Mouse (Mus musculus) midbrain, embryonic 11.5 days (tissue): Measurements from ENCODE around the gene Fancb. TPM values are rescaled to one million over a fixed set of nuclear protein-coding genes. Genes with fewer than 3 reads are reported as not detected.

Source experiments
- ATAC-seq: fragments of 200-750 bp; cut with Nextera tagmentation; 2 replicates; pipeline ENCODE4 v1.8.0; 2017; ENCODE audit warnings: moderate TSS enrichment, moderate library complexity; ENCODE audit not compliant: low FRiP score
- DNase-seq: peaks from one replicate; pipeline ENCODE4 v3.0.0; 2015; ENCODE audit warnings: low spot score; ENCODE audit errors: missing footprints
- H3K27ac ChIP-seq: fragments of 300-500 bp; sonication (generic); 2 replicates; pipeline ENCODE4 v1.5.1; 2014; ENCODE audit warnings: low read depth, low read length
- H3K27me3 ChIP-seq: fragments of 300-500 bp; sonication (generic); 2 replicates; pipeline ENCODE4 v1.6.1; 2014; ENCODE audit warnings: mild to moderate bottlenecking, low read length, moderate library complexity, mixed read lengths; ENCODE audit not compliant: control insufficient read depth, insufficient read depth
- H3K36me3 ChIP-seq: fragments of 300-500 bp; sonication (generic); 2 replicates; pipeline ENCODE4 v1.6.1; 2014; ENCODE audit warnings: mild to moderate bottlenecking, low read length, moderate library complexity, mixed read lengths; ENCODE audit not compliant: control insufficient read depth, insufficient read depth
- H3K4me1 ChIP-seq: fragments of 300-500 bp; sonication (generic); 2 replicates; pipeline ENCODE4 v1.6.1; 2014; ENCODE audit warnings: low read length; ENCODE audit not compliant: control insufficient read depth, insufficient read depth
- H3K4me2 ChIP-seq: fragments of 300-500 bp; sonication (generic); 2 replicates; pipeline ENCODE4 v1.6.1; 2014; ENCODE audit warnings: mild to moderate bottlenecking, moderate library complexity
- H3K4me3 ChIP-seq: fragments of 300-500 bp; sonication (generic); 2 replicates; pipeline ENCODE4 v1.5.1; 2014; ENCODE audit warnings: low read depth, low read length
- H3K9ac ChIP-seq: fragments of 300-500 bp; sonication (generic); 2 replicates; pipeline ENCODE4 v1.6.1; 2014; ENCODE audit warnings: low read length
- H3K9me3 ChIP-seq: fragments of 300-500 bp; sonication (generic); 2 replicates; pipeline ENCODE4 v1.6.1; 2016; ENCODE audit warnings: low read length; ENCODE audit not compliant: control insufficient read depth
- WGBS: fragments of 180-500 bp; shearing (Covaris S2); extraction: QIAGEN DNeasy Blood & Tissue Kit; methylation state at CpG from one replicate; pipeline ENCODE4 v1.1.7; 2014; 5-methylcytosine and 5-hydroxymethylcytosine counted together
- polyA plus RNA-seq: library from polyadenylated mRNA; unstranded; fragments of >200 nt; fragmentation: Nextera tagmentation; extraction: Ambion mirVana; gene quantifications from 2 replicates; pipeline ENCODE4 v1.2.1, GENCODE M21; 2014

Gene Fancb
- 9.2 and 11.7 TPM in 2 replicates for polyA plus RNA-seq

GRCm38 (mm10) chrX:164980193-164980775 is at the start of gene Fancb, which contains the start of gene Mospd2:
TSS of gene Fancb (plus strand) at chrX:164980592.
TSS of gene Mospd2 (minus strand) at chrX:164980375.
- H3K27me3 ChIP-seq: no peaks in the 10 kb centered on the region
- H3K27ac ChIP-seq: no peak within 1 kb of the TSS
- peak within 1 kb of the TSS; percentile 47 for H3K4me2 ChIP-seq
- peak within 1 kb of the TSS; percentile 50 for H3K4me3 ChIP-seq
- H3K4me1 ChIP-seq: no peaks in the 10 kb centered on the region
- WGBS: 22% methylated on average over 25 of the region's 26 CpGs
- peak; percentile 92 for DNase-seq
- no peaks in the 10 kb centered on the region for H3K36me3 ChIP-seq
- ATAC-seq: peak; percentile 100
- peak within 1 kb of the TSS; percentile 60 for H3K9ac ChIP-seq
- H3K9me3 ChIP-seq: no peaks in the 10 kb centered on the region

- no peak overlapping the region for H3K4me2 ChIP-seq
- no peaks in the 10 kb centered on the region for H3K4me1 ChIP-seq
- WGBS: 93% methylated on average over 5 of the region's 5 CpGs
- H3K27me3 ChIP-seq: no peaks in the 10 kb centered on the region
- no peak overlapping the region for H3K9ac ChIP-seq
- ATAC-seq: no peak
- DNase-seq: no peak
- H3K4me3 ChIP-seq: no peak overlapping the region
- no peak overlapping the region for H3K27ac ChIP-seq
- H3K9me3 ChIP-seq: no peaks in the 10 kb centered on the region
- H3K36me3 ChIP-seq: no peaks in the 10 kb centered on the region
These were observed 38.9 kb upstream of the Fancb start for GRCm38 (mm10) chrX:164941540-164941939.

- Histone ChIP-seq H3K4me2 (no peak overlapping the region), H3K4me3 (no peak overlapping the region), H3K9me3 (no peaks in the 10 kb centered on the region), H3K4me1 (no peaks in the 10 kb centered on the region), H3K27ac (no peak overlapping the region), H3K36me3 (no peaks in the 10 kb centered on the region), H3K9ac (no peak overlapping the region), H3K27me3 (no peaks in the 10 kb centered on the region)
- DNase-seq (no peak), ATAC-seq (no peak)
- 79% methylated on average over 11 of the region's 11 CpGs for WGBS
These were observed 28.4 kb upstream of the Fancb start for GRCm38 (mm10) chrX:164951858-164952576.

GRCm38 (mm10) chrX:164952601-164953375 is 27.6 kb upstream of the Fancb start:
- no peaks in the 10 kb centered on the region for H3K36me3 ChIP-seq
- H3K4me1 ChIP-seq: no peaks in the 10 kb centered on the region
- 83% methylated on average over 5 of the region's 5 CpGs for WGBS
- ATAC-seq: no peak
- H3K9me3 ChIP-seq: no peaks in the 10 kb centered on the region
- DNase-seq: no peak
- no peak overlapping the region for H3K27ac ChIP-seq
- H3K9ac ChIP-seq: no peak overlapping the region
- H3K4me3 ChIP-seq: no peak overlapping the region
- H3K4me2 ChIP-seq: no peak overlapping the region
- H3K27me3 ChIP-seq: no peaks in the 10 kb centered on the region

- no peak overlapping the region for H3K4me2 ChIP-seq
- H3K4me3 ChIP-seq: no peak overlapping the region
- H3K27me3 ChIP-seq: no peaks in the 10 kb centered on the region
- no peaks in the 10 kb centered on the region for H3K9me3 ChIP-seq
- no peak overlapping the region for H3K9ac ChIP-seq
- no peak overlapping the region for H3K27ac ChIP-seq
- 86% methylated on average over 3 of the region's 3 CpGs for WGBS
- no peaks in the 10 kb centered on the region for H3K36me3 ChIP-seq
- DNase-seq: no peak
- H3K4me1 ChIP-seq: no peaks in the 10 kb centered on the region
- ATAC-seq: no peak
These were observed 14.5 kb upstream of the Fancb start for GRCm38 (mm10) chrX:164965750-164966448.

- Histone ChIP-seq H3K36me3 (no peaks in the 10 kb centered on the region), H3K9ac (no peak overlapping the region), H3K27me3 (no peaks in the 10 kb centered on the region), H3K9me3 (no peaks in the 10 kb centered on the region), H3K4me3 (no peak overlapping the region), H3K4me1 (no peaks in the 10 kb centered on the region), H3K27ac (no peak overlapping the region), H3K4me2 (no peak overlapping the region)
- no peak for DNase-seq
- WGBS: 78% methylated on average over 3 of the region's 3 CpGs
- no peak for ATAC-seq
These were observed 9.2 kb upstream of the Fancb start for GRCm38 (mm10) chrX:164971206-164971605.

GRCm38 (mm10) chrX:164978866-164979265 is 1.5 kb upstream of the Fancb start:
- no peak overlapping the region; the same call in 1 of the 2 replicates for H3K4me2 ChIP-seq
- H3K36me3 ChIP-seq: no peaks in the 10 kb centered on the region
- H3K4me1 ChIP-seq: no peaks in the 10 kb centered on the region
- no peaks in the 10 kb centered on the region for H3K27me3 ChIP-seq
- no peak overlapping the region for H3K4me3 ChIP-seq
- ATAC-seq (no peak), DNase-seq (no peak)
- H3K27ac ChIP-seq: no peak overlapping the region
- H3K9me3 ChIP-seq: no peaks in the 10 kb centered on the region
- 89% methylated on average over 2 of the region's 2 CpGs for WGBS
- H3K9ac ChIP-seq: no peak overlapping the region

GRCm38 (mm10) chrX:165003141-165003540 is 22.7 kb downstream of the Fancb start:
- DNase-seq: no peak
- Histone ChIP-seq H3K4me1 (no peaks in the 10 kb centered on the region), H3K9me3 (no peaks in the 10 kb centered on the region), H3K36me3 (no peaks in the 10 kb centered on the region), H3K27ac (no peak overlapping the region), H3K4me3 (no peak overlapping the region), H3K9ac (no peak overlapping the region), H3K27me3 (peaks cover 2% of the 10 kb centered on the region), H3K4me2 (no peak overlapping the region)
- 51% methylated on average over 4 of the region's 4 CpGs for WGBS
- no peak for ATAC-seq
